Mouse (Mus musculus): ENCODE measurements around the gene Dynlt1f. TPM values are rescaled to one million over a fixed set of nuclear protein-coding genes. Genes with fewer than 3 reads are reported as not detected.
"Not testable (repeated sequence)": the region's sequence is repeated elsewhere in the genome, so short reads cannot be mapped to it uniquely, and the experiment has no call there.

The Dynlt1f gene
- polyA plus RNA-seq, 1 experiment from 2014 or later, result 328 TPM

- H3K4me3 ChIP-seq, result peak overlapping the region; percentile 36; the same call in 1 of the 2 replicates
- not testable (repeated sequence) for H3K27ac ChIP-seq (replicated peaks); DNase-seq (ENCODE audit: low spot score); H3K9me3 ChIP-seq; H3K27me3 ChIP-seq (replicated peaks; ENCODE audit: low read depth, poor library complexity, severe bottlenecking); H3K4me1 ChIP-seq; H3K36me3 ChIP-seq (replicated peaks)
- 25% methylated on average over 3 of the region's 4 CpGs for WGBS
These were observed 53.5 kb downstream of the Dynlt1f start for GRCm38 (mm10) chr17:6602205-6602604.

- not testable (repeated sequence) for H3K27ac ChIP-seq (replicated peaks); H3K27me3 ChIP-seq (replicated peaks; ENCODE audit: low read depth, poor library complexity, severe bottlenecking); H3K9me3 ChIP-seq; H3K4me1 ChIP-seq; H3K36me3 ChIP-seq (replicated peaks)
- WGBS, result 13% methylated on average over 37 of the region's 40 CpGs
- H3K4me3 ChIP-seq, result peak within 1 kb of the TSS; percentile 52
- DNase-seq (ENCODE audit: low spot score), result peak; percentile 87
These were observed 54.3 kb downstream of the Dynlt1f start, which contains the start of gene Dynlt1c for GRCm38 (mm10) chr17:6601204-6601911. Dynlt1c (plus strand) TSS chr17:6601671.

DNA sequence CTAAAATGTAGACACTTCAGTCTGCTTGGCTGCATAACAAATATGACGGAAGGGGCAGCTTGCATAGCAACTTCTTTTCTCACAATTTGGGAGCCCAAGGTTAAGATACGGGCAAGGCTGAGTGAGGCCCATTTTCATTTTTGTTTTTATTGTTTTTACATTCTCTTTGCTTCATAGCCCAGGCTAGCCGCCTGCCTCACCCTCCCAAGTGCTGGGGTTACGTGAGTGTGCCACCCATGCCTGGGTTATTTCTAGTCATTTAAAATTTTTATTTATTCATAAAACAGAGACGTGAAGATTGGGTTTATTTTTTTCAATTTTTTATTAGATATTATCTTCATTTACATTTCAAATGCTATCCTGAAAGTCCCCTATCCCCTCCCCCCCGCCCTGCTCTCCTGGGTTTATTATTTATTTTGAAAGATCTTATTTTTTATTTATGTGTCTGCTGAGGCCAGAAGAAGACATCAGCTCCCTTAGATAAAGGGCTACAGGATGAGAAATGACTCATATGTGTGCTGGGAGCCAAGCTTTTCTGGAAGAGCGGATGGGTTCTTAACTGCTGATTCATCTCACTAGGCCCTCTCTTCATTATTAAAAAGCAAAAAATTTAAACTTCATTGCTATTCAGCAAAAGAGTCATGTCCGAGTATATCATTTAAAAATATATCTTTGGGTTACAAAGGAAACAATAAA is 55.3 kb downstream of the Dynlt1f start:
- not testable (repeated sequence) for H3K9me3 ChIP-seq; H3K27me3 ChIP-seq (replicated peaks; ENCODE audit: low read depth, poor library complexity, severe bottlenecking); H3K4me1 ChIP-seq; H3K27ac ChIP-seq (replicated peaks); H3K36me3 ChIP-seq (replicated peaks); H3K4me3 ChIP-seq; DNase-seq (ENCODE audit: low spot score)
- WGBS, result 87% methylated on average over 6 of the region's 8 CpGs

GRCm38 (mm10) chr17:6598356-6598755 is 57.3 kb downstream of the Dynlt1f start:
- H3K4me3 ChIP-seq; H3K9me3 ChIP-seq; H3K36me3 ChIP-seq (replicated peaks); DNase-seq (ENCODE audit: low spot score); H3K4me1 ChIP-seq; H3K27ac ChIP-seq (replicated peaks); H3K27me3 ChIP-seq (replicated peaks; ENCODE audit: low read depth, poor library complexity, severe bottlenecking): not testable (repeated sequence)
- 90% methylated on average over 7 of the region's 7 CpGs for WGBS

Other genes starting within 250 kb of the Dynlt1f start
- gene Dynlt1b, start 225.8 kb downstream of the Dynlt1f start, polyA plus RNA-seq (2016; fragmentation: Nextera tagmentation; extraction: Ambion mirVana), result 495 TPM in 2 replicates
- 40.3 and 43.0 TPM in 2 replicates for gene Dynlt1c, start 54.2 kb downstream of the Dynlt1f start, polyA plus RNA-seq (2016; fragmentation: Nextera tagmentation; extraction: Ambion mirVana)
- 0.10 TPM in 1 of 2 replicates, not detected in the other for gene Sytl3, start 3.2 kb upstream of the Dynlt1f start, polyA plus RNA-seq (2016; fragmentation: Nextera tagmentation; extraction: Ambion mirVana)
- 51.6 and 55.0 TPM in 2 replicates for gene Ezr, start 126.9 kb upstream of the Dynlt1f start, polyA plus RNA-seq (2016; fragmentation: Nextera tagmentation; extraction: Ambion mirVana)

All from embryonic facial prominence, embryonic 10.5 days (tissue).